Comparison of ENCODE assay signal across 25 mouse cellular contexts in genomic region chr16:31449973-31450372, GRCm38 (mm10).
"Had no signal": no experiment of that assay in that cellular context is flagged by ENCODE, and none has a peak within 500 bp of the region (broad histone marks: within the 10 kb centered on the region; RNA-seq: fewer than 3 reads in every experiment).

No protein-coding gene starts in this region.

- H3K4me1 ChIP-seq: lung, embryonic 15.5 days; neural tube, embryonic 13.5 days had no signal

- H3K4me3 ChIP-seq: limb, embryonic 13.5 days; liver, embryonic 12.5 days; liver, embryonic 15.5 days; lung, embryonic 15.5 days; megakaryocyte, embryonic 14.5 days; myocyte; neural tube, embryonic 13.5 days had no signal

- H3K27me3 ChIP-seq: limb, embryonic 13.5 days; liver, embryonic 12.5 days; liver, embryonic 15.5 days; lung, embryonic 15.5 days; megakaryocyte, embryonic 14.5 days; neural tube, embryonic 13.5 days had no signal

- ATAC-seq: liver, embryonic 12.5 days had no signal

- H3K36me3 ChIP-seq: lung, embryonic 15.5 days had no signal

- DNase-seq: kidney, adult 18-20 months; kidney, adult 9 months; kidney, postnatal 14 days; kidney, postnatal 4 days; layer of hippocampus, adult 9-11 months; liver; lung, adult 18-20 months; lung, postnatal 10 days; lung, postnatal 36 days; midbrain, embryonic 14.5 days; right cerebral cortex, adult 18-20 months; right cerebral cortex, postnatal 14 days; right cerebral cortex, postnatal 4 days; thymus, adult 2 months; thymus, postnatal 14 days; thymus, postnatal 4 days had no signal

- H3K9ac ChIP-seq: limb, embryonic 13.5 days; liver, embryonic 12.5 days; liver, embryonic 15.5 days; lung, embryonic 15.5 days; neural tube, embryonic 13.5 days had no signal

- H3K9me3 ChIP-seq: limb, embryonic 13.5 days; liver, embryonic 12.5 days; liver, embryonic 15.5 days; lung, embryonic 15.5 days; megakaryocyte, embryonic 14.5 days; neural tube, embryonic 13.5 days had no signal

- H3K27ac ChIP-seq: limb, embryonic 13.5 days; liver, embryonic 12.5 days; liver, embryonic 15.5 days; lung, embryonic 15.5 days; neural tube, embryonic 13.5 days; stomach, postnatal 0 days had no signal

- H3K4me2 ChIP-seq: limb, embryonic 13.5 days; liver, embryonic 12.5 days; liver, embryonic 15.5 days; lung, embryonic 15.5 days; midbrain, embryonic 11.5 days; neural tube, embryonic 13.5 days had no signal
